Mouse (Mus musculus): ENCODE data around the gene Map4k3.
"Not testable (repeated sequence)": the region's sequence is repeated elsewhere in the genome, so short reads cannot be mapped to it uniquely, and the experiment has no call there.

Gene Map4k3

GRCm38 (mm10) chr17:80562792-80563191 is 165.5 kb downstream of the Map4k3 start:
- DNase-seq = no peak

GRCm38 (mm10) chr17:80560669-80561401 is 167.4 kb downstream of the Map4k3 start:
- DNase-seq = peak; percentile 63

- DNase-seq = no peak
Measured at GRCm38 (mm10) chr17:80559745-80560144, 168.5 kb downstream of the Map4k3 start.

- DNase-seq = no peak
Measured at GRCm38 (mm10) chr17:80559050-80559449, 169.2 kb downstream of the Map4k3 start.

GRCm38 (mm10) chr17:80558583-80558982 is 169.7 kb downstream of the Map4k3 start:
- no peak for DNase-seq

- no peak for DNase-seq
Measured at GRCm38 (mm10) chr17:80557461-80557860, 170.8 kb downstream of the Map4k3 start.

GRCm38 (mm10) chr17:80553318-80554270 is 174.7 kb downstream of the Map4k3 start:
- DNase-seq = peak; percentile 80

GRCm38 (mm10) chr17:80552653-80553052 is 175.6 kb downstream of the Map4k3 start:
- no peak for DNase-seq

- DNase-seq = no peak
Measured at GRCm38 (mm10) chr17:80550981-80551380, 177.3 kb downstream of the Map4k3 start.

- DNase-seq = no peak
Measured at GRCm38 (mm10) chr17:80546846-80547245, 181.4 kb downstream of the Map4k3 start.

GRCm38 (mm10) chr17:80546227-80546626 is 182.1 kb downstream of the Map4k3 start:
- no peak for DNase-seq

- no peak for DNase-seq
Measured at GRCm38 (mm10) chr17:80543646-80544045, 184.6 kb downstream of the Map4k3 start.

GRCm38 (mm10) chr17:80537136-80537535 is 191.1 kb downstream of the Map4k3 start:
- DNase-seq = no peak

- DNase-seq = no peak
Measured at GRCm38 (mm10) chr17:80535633-80536032, 192.7 kb downstream of the Map4k3 start.

GRCm38 (mm10) chr17:80531351-80531750 is 196.9 kb downstream of the Map4k3 start:
- DNase-seq = not testable (repeated sequence)

All from cerebellum, adult 11-12 months (tissue).